In the genomic region with DNA sequence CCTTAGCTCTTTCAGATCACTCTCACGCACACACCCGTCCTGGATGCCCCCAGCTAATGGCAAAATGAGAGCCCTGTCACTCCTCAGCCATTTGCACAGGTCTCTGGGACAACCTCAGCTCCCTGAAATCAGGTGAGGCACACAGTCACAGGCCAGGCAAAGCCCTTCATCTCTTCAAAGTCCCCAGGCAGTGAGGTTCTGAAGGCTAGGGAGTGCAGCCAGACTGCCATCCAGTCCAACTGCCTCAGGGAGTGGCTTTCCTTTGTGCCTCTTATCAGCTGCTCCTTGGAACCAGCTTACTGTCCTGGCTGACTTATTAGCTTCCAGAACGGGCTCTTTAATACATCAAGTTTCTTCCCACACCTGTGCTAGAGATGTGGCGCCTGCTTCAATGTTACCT, we compare ENCODE assay signal across 12 mouse cellular contexts. TPM values are rescaled to one million over a fixed set of nuclear protein-coding genes. Genes with fewer than 3 reads are reported as not detected.
A peak's percentile ranks its signal among the peaks of the same experiment; 100 is the strongest.
DNase-seq lines count a peak whose midpoint lies in the region; ATAC-seq lines count a peak whose summit lies in the region.
"Had no signal": no experiment of that assay in that cellular context is flagged by ENCODE, and none has a peak within 500 bp of the region (broad histone marks: within the 10 kb centered on the region; RNA-seq: fewer than 3 reads in every experiment).

No protein-coding gene starts in this region.

- DNase-seq in adrenal gland, adult 2 months = peak; percentile 60
- DNase-seq in adrenal gland, postnatal 14 days = no peak
- DNase-seq in neural tube, embryonic 10.5 days (ENCODE audit: extremely low spot score, low spot score) = no peak
- DNase-seq in cerebellum, adult 8-10 months = no peak
- no peak for DNase-seq in urinary bladder, postnatal 14 days (ENCODE audit: low spot score)
- no peak for DNase-seq in retina, embryonic 14.5 days (ENCODE audit: low spot score)
- DNase-seq: kidney, adult 8-10 months; right cerebral cortex, adult 18-20 months; thymus, adult 18-20 months had no signal

- ATAC-seq in neural tube, embryonic 13.5 days (ENCODE audit: low read depth) = no peak
- no peak for ATAC-seq in midbrain, embryonic 12.5 days (ENCODE audit: low FRiP score, low read depth)

- H3K9me3 ChIP-seq in neural tube, embryonic 13.5 days = no peaks in the 10 kb centered on the region
- no peaks in the 10 kb centered on the region for H3K9me3 ChIP-seq in midbrain, embryonic 12.5 days

- peaks cover 56% of the 10 kb centered on the region for H3K4me1 ChIP-seq in neural tube, embryonic 13.5 days (replicated peaks)
- H3K4me1 ChIP-seq in midbrain, embryonic 12.5 days = peaks cover 54% of the 10 kb centered on the region

- H3K36me3 ChIP-seq in neural tube, embryonic 13.5 days = peaks cover 59% of the 10 kb centered on the region
- peaks cover 78% of the 10 kb centered on the region for H3K36me3 ChIP-seq in midbrain, embryonic 12.5 days

- peak overlapping the region; percentile 49 for H3K9ac ChIP-seq in neural tube, embryonic 13.5 days
- H3K9ac ChIP-seq in midbrain, embryonic 12.5 days (replicated peaks) = 0 out of 2 replicates have a peak overlapping the region, but pooled peaks have one; percentile 1

- 0 out of 2 replicates have a peak overlapping the region, but pooled peaks have one; percentile 1 for H3K4me2 ChIP-seq in neural tube, embryonic 13.5 days
- H3K4me2 ChIP-seq in midbrain, embryonic 12.5 days (replicated peaks) = 0 out of 2 replicates have a peak overlapping the region, but pooled peaks have one; percentile 6

- 78% methylated on average over 4 of the region's 4 CpGs for WGBS in neural tube, embryonic 13.5 days
- WGBS in midbrain, embryonic 12.5 days = 85% methylated on average over 4 of the region's 4 CpGs

- no peaks in the 10 kb centered on the region for H3K27me3 ChIP-seq in neural tube, embryonic 13.5 days
- no peaks in the 10 kb centered on the region for H3K27me3 ChIP-seq in midbrain, embryonic 12.5 days

- H3K27ac ChIP-seq in neural tube, embryonic 13.5 days (replicated peaks) = no peak overlapping the region
- H3K27ac ChIP-seq in midbrain, embryonic 12.5 days (replicated peaks) = no peak overlapping the region

- H3K4me3 ChIP-seq in neural tube, embryonic 13.5 days = no peak overlapping the region
- H3K4me3 ChIP-seq in midbrain, embryonic 12.5 days = no peak overlapping the region
- H3K4me3 ChIP-seq: myocyte had no signal

RNA-seq across cellular contexts. Expression of a gene that starts 6.9 kb away (rescaled TPM):
- 1,000 to 10,000 TPM; 1,573 to 1,677 TPM for total RNA-seq in adrenal gland, adult 2 months (2021)
- 836 and 1,349 TPM in 2 replicates for polyA plus RNA-seq in adrenal gland, adult 2 months (2012; rRNA removed)
- total RNA-seq in adrenal gland, postnatal 14 days (2021) = 806 and 858 TPM in 2 replicates
- polyA plus RNA-seq in neural tube, embryonic 13.5 days (2015; fragmentation: Nextera tagmentation; extraction: Ambion mirVana) = 113 and 114 TPM in 2 replicates
- 220 and 225 TPM in 2 replicates for polyA plus RNA-seq in midbrain, embryonic 12.5 days (2016; fragmentation: Nextera tagmentation; extraction: Ambion mirVana)

RNA-seq across cellular contexts. Expression of a gene that starts 53.3 kb away (rescaled TPM):
- 10 to 100 TPM; 13.3 to 17.6 TPM for total RNA-seq in adrenal gland, adult 2 months (2021)
- polyA plus RNA-seq in adrenal gland, adult 2 months (2012; rRNA removed) = 57.7 and 61.3 TPM in 2 replicates
- 11.3 and 14.0 TPM in 2 replicates for total RNA-seq in adrenal gland, postnatal 14 days (2021)
- 18.8 and 19.1 TPM in 2 replicates for polyA plus RNA-seq in neural tube, embryonic 13.5 days (2015; fragmentation: Nextera tagmentation; extraction: Ambion mirVana)
- polyA plus RNA-seq in midbrain, embryonic 12.5 days (2016; fragmentation: Nextera tagmentation; extraction: Ambion mirVana) = 9.6 and 10.7 TPM in 2 replicates
